Mouse (Mus musculus): ENCODE measurements at regions not wholly inside any gene's neighbourhood (a gene's known extent, or its start where the extent isn't known, plus 50 kb on each side); places are given as distances from the start of the nearest gene placed in this dataset.
"Not testable (repeated sequence)": the region's sequence is repeated elsewhere in the genome, so short reads cannot be mapped to it uniquely, and the experiment has no call there.

DNA sequence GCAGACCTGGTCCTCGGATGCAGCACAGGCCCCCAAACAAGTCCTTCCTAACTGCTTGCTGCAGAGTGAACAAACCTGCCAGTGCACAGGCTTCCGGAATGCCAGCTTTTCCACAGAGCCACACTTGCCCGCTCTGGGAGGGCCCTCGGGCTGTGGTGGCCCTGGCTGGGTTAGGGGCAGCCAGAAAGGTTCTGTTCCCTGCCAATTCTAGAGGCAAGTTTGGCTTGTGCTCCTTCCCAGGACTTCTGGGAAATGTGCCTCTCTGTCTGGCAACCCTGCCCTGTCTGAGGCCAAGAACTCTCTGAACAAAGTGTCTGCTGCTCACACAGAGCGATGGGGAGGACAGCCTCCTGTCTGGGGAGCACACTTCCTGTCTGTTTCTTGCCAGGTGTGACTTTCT lies 66.4 kb downstream of the Xrcc2 start:
- peak; percentile 16 for DNase-seq (ENCODE audit: low spot score)

GRCm38 (mm10) chr5:25638097-25638496 lies 67.5 kb downstream of the Xrcc2 start:
- DNase-seq (ENCODE audit: low spot score): no peak

- no peak for DNase-seq (ENCODE audit: low spot score)
These were observed 72.6 kb downstream of the Xrcc2 start for GRCm38 (mm10) chr5:25632861-25633535.

DNA sequence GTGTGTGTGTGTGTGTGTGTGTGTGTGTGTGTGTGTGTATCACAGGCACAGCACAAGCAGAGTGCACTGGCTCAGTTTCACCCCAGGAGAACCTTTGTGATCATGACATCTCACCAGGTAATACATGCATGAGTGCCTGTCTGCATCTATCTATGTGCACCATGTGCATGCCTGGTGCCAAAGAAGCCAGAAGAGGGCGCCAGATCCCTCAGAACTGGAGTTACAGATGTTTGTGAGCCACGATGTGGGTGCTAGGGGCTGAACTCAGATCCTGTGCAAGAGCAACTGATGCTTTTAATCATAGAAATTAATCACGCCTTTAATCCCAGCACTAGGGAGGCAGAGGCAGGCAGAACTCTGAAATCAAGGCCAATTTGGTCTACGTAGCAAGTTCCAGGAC lies 75.9 kb downstream of the Xrcc2 start:
- no peak for DNase-seq (ENCODE audit: low spot score)

- DNase-seq (ENCODE audit: low spot score): no peak
These were observed 77.1 kb downstream of the Xrcc2 start for GRCm38 (mm10) chr5:25628504-25628903.

DNA sequence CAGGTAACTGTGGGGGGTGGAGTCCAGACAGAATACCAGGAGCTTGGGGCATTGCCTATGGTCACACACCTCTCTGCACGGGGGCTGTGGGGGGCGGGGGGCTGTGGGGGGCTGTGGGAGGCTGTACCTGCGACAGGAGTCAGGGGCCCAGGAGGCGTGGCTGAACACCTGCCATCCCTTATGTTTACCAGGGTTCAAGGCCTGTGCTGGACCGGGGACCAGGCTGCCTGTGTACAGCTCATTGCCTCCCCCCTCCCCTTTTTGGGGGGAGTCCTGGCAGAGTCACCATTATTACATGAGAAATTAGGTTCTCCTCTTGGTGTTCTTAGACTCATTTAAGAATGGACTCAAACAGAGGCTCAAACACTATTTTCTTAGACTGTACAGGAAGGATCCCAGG lies 78.5 kb downstream of the Xrcc2 start:
- DNase-seq (ENCODE audit: low spot score): no peak

GRCm38 (mm10) chr5:25624029-25624428 lies 81.6 kb downstream of the Xrcc2 start:
- DNase-seq (ENCODE audit: low spot score): no peak

DNA sequence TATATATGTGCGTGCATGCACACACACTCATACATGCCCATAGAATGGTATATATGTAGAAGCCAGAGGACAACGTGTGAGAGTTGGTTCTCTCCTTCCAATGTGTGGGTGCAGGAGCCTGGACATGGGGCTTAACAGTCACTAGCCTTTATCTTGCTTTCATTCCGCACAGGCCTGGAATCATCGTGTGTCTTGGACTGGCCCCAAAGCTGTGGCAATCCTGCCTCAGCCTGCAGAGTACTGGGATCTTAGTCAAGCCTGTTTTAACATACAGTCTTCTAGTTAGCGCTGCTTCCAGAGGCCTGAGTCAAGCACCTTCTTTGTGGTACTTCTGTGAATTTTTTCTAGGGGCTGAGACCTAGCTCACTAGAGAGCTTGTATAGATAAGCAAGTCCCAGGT lies 85.8 kb downstream of the Xrcc2 start:
- DNase-seq (ENCODE audit: low spot score): no peak

DNA sequence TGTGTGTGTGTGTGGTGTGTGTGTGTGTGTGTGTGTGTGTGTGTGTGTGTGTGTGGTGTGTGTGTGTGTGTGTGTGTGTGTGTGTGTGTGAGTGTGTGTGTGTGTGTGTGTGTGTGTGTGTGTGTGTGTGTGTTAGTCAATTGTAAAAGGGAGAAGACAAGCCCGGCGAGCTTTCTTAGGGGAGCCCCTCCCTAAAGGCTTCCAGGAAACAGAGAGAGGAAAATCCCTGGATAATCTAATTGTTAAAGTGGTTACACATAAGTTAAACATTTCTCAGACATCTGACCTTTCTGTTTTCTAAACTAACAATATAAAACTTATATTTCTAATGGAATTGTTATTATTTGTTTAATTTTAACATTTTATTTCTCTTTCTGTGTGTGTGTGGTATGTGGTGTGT lies 86.3 kb downstream of the Xrcc2 start:
- DNase-seq (ENCODE audit: low spot score): not testable (repeated sequence)

DNA sequence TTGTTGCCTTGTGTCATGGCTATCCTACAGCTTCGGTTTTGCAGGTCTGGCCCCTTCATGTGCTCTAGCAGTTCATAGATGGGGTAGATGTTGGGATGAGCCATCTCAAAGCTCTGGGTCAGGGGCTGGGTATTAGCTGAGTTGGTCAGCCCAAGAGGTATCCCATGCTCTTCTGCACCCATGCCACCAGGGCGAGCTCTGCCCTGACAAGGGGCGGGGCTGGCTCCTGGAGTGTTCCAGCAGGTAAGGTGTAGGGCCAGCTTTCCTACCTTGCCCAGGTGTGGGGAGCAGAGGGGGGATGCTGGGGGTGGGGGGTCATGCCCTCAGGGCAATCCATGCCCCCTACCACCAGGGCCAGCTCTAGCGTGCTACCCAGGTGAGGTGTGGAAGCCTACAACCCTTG lies 91.0 kb downstream of the Xrcc2 start:
- no peak for DNase-seq (ENCODE audit: low spot score)

DNA sequence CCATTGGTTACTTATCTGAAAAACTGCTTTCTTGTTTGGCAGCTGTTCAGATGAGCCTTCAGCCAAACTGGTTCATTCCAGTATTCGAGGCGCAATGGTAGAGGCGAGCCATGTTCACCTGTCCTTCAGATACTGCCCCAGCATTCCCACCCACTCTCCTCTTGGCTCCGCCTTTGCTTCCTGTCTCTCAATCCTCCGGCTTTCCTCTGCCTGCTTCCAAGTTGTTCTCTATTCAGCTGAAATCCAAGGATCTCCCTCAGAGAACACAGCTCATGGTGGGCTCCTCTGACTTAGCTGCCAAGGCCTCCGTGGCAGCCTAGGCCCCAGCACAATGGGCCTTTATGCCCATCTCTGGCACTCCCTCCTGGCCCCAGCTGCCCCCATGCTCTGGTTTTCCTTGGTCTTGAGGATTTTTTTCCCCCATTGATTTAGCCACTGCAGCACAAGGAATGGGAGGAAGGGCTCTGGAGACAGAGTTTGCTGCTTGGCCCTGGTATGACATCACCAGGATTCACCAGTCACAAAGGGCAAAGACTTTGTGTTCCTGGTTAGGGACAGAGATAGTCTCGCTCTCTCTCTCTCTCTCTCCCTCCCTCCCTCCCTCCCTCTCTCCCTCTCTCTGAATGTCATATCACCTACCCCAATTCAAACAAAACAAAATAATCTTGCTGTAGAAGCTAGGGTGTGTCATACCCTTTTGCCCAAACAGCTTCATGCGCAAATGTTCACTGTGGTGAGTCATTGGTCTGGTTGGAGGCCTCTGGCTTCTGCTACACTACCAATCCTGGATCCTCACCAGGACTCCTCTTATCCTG lies 91.6 kb downstream of the Xrcc2 start:
- no peak for DNase-seq (ENCODE audit: low spot score)

DNA sequence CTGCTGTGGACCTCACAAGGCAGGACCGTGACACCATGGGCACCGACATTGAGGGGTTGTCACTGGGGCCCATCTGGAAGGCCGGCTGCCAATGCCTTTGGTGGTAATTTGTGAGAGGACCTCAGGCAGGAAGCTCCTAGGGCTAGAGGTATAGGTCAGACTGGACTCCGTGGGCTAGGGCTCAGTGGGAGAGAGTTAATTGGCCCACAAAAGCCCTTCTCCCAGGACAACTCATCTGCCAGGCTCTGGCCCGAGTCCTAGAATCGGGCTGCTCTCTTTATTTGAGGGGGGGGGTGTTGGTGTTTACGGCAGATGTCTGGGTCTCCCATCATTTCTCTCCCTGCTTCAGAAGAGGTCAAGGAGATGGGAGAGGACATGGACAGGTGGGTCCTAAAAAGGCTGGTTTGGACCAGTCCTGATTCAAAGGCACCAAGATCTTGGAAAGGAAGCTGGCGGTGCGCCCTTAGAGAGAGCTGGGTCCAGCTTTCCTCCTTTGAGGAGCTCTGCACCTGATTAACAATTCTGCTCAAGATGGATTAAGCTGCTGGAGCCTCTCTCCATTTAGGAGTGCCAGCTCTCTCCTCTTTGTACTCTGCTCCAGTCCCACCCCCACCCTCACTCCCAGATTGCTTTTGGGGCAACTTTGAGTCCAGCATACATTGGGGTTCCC lies 93.5 kb downstream of the Xrcc2 start:
- no peak for DNase-seq (ENCODE audit: low spot score)

GRCm38 (mm10) chr5:25609911-25610310 lies 94.0 kb downstream of the Cct8l1 start:
- DNase-seq (ENCODE audit: low spot score): no peak

DNA sequence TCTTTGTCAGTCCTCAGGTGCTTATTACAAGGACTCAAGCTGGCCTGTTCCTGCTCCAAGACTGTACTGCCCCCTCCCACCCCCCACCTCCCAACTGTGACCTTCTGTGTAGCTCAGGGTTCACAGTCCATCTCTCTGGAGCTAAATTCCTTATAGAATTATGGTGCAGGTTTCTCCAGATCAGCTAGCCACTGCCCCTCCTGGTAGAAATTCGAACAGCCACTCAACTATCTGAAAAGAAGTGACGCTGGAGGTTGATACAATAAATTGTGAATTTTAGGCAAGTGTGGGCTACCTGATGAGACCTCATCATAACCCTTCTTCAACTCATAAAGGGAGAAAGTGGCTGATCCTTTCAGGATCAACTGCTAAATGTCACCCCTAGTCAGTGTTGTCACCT lies 86.3 kb downstream of the Cct8l1 start:
- DNase-seq (ENCODE audit: low spot score): no peak

- DNase-seq (ENCODE audit: low spot score): no peak
These were observed 83.5 kb downstream of the Cct8l1 start for GRCm38 (mm10) chr5:25599363-25599762.

GRCm38 (mm10) chr5:25597786-25598185 lies 81.9 kb downstream of the Cct8l1 start:
- DNase-seq (ENCODE audit: low spot score): no peak

DNA sequence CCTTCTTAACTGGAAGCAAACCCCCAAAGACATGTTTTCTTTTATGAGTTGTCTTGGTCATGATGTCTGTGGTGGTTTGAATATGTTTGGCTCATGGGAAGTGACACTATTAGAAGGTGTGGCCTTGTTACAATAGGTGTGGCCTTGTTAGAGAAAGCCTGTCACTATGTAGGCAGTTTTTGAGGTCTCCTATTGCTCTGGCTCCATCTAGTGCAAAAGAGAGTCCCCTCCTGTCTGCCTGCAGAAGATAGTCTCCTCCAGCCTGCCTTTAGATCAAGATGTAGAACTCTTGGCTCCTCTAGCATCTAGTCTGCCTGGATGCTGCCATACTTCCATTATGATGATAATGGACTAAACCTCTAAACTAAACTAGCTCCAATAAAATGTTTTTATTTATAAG lies 75.8 kb downstream of the Cct8l1 start:
- no peak for DNase-seq (ENCODE audit: low spot score)

Measured in gastrocnemius, adult 18-20 months (tissue).